Mouse (Mus musculus) forebrain, embryonic 14.5 days (tissue): ENCODE measurements at regions not wholly inside any gene's neighbourhood (a gene's known extent, or its start where the extent isn't known, plus 50 kb on each side); places are given as distances from the start of the nearest gene placed in this dataset.

Experiments used
- ATAC-seq: fragments of 200-750 bp; cut with Nextera tagmentation; 2 replicates; pipeline ENCODE4 v1.8.0; 2017; ENCODE audit warnings: mild to moderate bottlenecking, moderate library complexity
- DNase-seq: peaks from one replicate; pipeline ENCODE4 v3.0.0-alpha.2; 2015; ENCODE audit warnings: low spot score
- H3K27ac ChIP-seq: fragments of 300-500 bp; sonication (generic); 2 replicates; pipeline ENCODE4 v1.5.1; 2014; ENCODE audit warnings: low read depth, mild to moderate bottlenecking, control low read depth, low read length, moderate library complexity
- H3K27me3 ChIP-seq: fragments of 300-500 bp; sonication (generic); replicated peaks from 2 replicates; pipeline ENCODE4 v1.6.1; 2014; ENCODE audit warnings: low read length, control low read depth, mixed read lengths; ENCODE audit not compliant: control insufficient read depth, insufficient read depth
- H3K36me3 ChIP-seq: fragments of 300-500 bp; sonication (generic); 2 replicates; pipeline ENCODE4 v1.6.1; 2014; ENCODE audit warnings: low read length, control low read depth; ENCODE audit not compliant: control insufficient read depth, insufficient read depth
- H3K4me1 ChIP-seq: fragments of 300-500 bp; sonication (generic); 2 replicates; pipeline ENCODE4 v1.6.1; 2014; ENCODE audit warnings: antibody characterized with exemption, low read length, control low read depth; ENCODE audit not compliant: control insufficient read depth, insufficient read depth
- H3K4me2 ChIP-seq: fragments of 300-500 bp; sonication (generic); 2 replicates; pipeline ENCODE4 v1.6.1; 2014; ENCODE audit warnings: mild to moderate bottlenecking, control low read depth, low read length
- H3K4me3 ChIP-seq: fragments of 300-500 bp; sonication (generic); 2 replicates; pipeline ENCODE4 v1.5.1; 2014; ENCODE audit warnings: low read depth, low read length, control low read depth
- H3K9ac ChIP-seq: fragments of 300-500 bp; sonication (generic); 2 replicates; pipeline ENCODE4 v1.6.1; 2014; ENCODE audit warnings: mild to moderate bottlenecking, low read length, control low read depth, moderate library complexity
- H3K9me3 ChIP-seq: fragments of 300-500 bp; sonication (generic); replicated peaks from 2 replicates; pipeline ENCODE4 v1.6.1; 2016; ENCODE audit warnings: low read length, control low read depth, mixed read lengths; ENCODE audit not compliant: control insufficient read depth
- whole genome bisulfite sequencing: fragments of 180-500 bp; shearing (Covaris S2); extraction: QIAGEN DNeasy Blood & Tissue Kit; methylation state at CpG from one replicate; pipeline ENCODE4 v1.1.7; 2014; 5-methylcytosine and 5-hydroxymethylcytosine counted together

- Histone ChIP-seq H3K27ac (no peak overlapping the region), H3K4me3 (no peak overlapping the region), H3K9ac (no peak overlapping the region), H3K36me3 (no peaks in the 10 kb centered on the region), H3K9me3 (no peaks in the 10 kb centered on the region), H3K4me1 (no peaks in the 10 kb centered on the region), H3K27me3 (no peaks in the 10 kb centered on the region), H3K4me2 (no peak overlapping the region)
- 48% methylated on average over 5 of the region's 5 CpGs for WGBS
- no peak for ATAC-seq
- no peak for DNase-seq
Observed at GRCm38 (mm10) chr12:54577235-54577634, 79.1 kb downstream of the Sptssa start.

GRCm38 (mm10) chr12:54576821-54577220, 79.6 kb downstream of the Sptssa start:
- no peak for DNase-seq
- H3K4me2 ChIP-seq: no peak overlapping the region
- H3K4me1 ChIP-seq: no peaks in the 10 kb centered on the region

GRCm38 (mm10) chr12:54572866-54573265, 83.5 kb downstream of the Sptssa start:
- no peak for DNase-seq
- WGBS: 95% methylated on average over 8 of the region's 8 CpGs

More at GRCm38 (mm10) chr12:54576821-54577220, 79.6 kb downstream of the Sptssa start:
- H3K4me3 ChIP-seq: no peak overlapping the region
- no peak overlapping the region for H3K27ac ChIP-seq
- 87% methylated on average over 3 of the region's 3 CpGs for WGBS
- no peaks in the 10 kb centered on the region for H3K27me3 ChIP-seq
- H3K9ac ChIP-seq: no peak overlapping the region
- H3K9me3 ChIP-seq: 0 out of 2 replicates have a peak, but pooled peaks cover under 1% of the 10 kb centered on the region
- no peaks in the 10 kb centered on the region for H3K36me3 ChIP-seq
- ATAC-seq: no peak

GRCm38 (mm10) chr12:54568078-54568931, 88.1 kb downstream of the Sptssa start:
- no peak overlapping the region for H3K4me3 ChIP-seq
- no peaks in the 10 kb centered on the region for H3K36me3 ChIP-seq
- ATAC-seq (no peak), DNase-seq (no peak)
- H3K27ac ChIP-seq: no peak overlapping the region
- H3K4me2 ChIP-seq: no peak overlapping the region
- no peaks in the 10 kb centered on the region for H3K27me3 ChIP-seq
- H3K9me3 ChIP-seq: 0 out of 2 replicates have a peak, but pooled peaks cover 2% of the 10 kb centered on the region
- H3K9ac ChIP-seq: no peak overlapping the region
- 79% methylated on average over 6 of the region's 6 CpGs for WGBS
- H3K4me1 ChIP-seq: no peaks in the 10 kb centered on the region

More at GRCm38 (mm10) chr12:54572866-54573265, 83.5 kb downstream of the Sptssa start:
- Histone ChIP-seq H3K4me3 (no peak overlapping the region), H3K4me1 (no peaks in the 10 kb centered on the region), H3K9me3 (0 out of 2 replicates have a peak, but pooled peaks cover 2% of the 10 kb centered on the region), H3K9ac (no peak overlapping the region), H3K4me2 (no peak overlapping the region), H3K27me3 (no peaks in the 10 kb centered on the region), H3K36me3 (no peaks in the 10 kb centered on the region), H3K27ac (no peak overlapping the region)
- ATAC-seq: no peak

GRCm38 (mm10) chr12:54567426-54567790, 89.0 kb downstream of the Sptssa start:
- Histone ChIP-seq H3K4me3 (no peak overlapping the region), H3K4me2 (no peak overlapping the region), H3K27ac (no peak overlapping the region), H3K9ac (no peak overlapping the region), H3K4me1 (no peaks in the 10 kb centered on the region), H3K9me3 (0 out of 2 replicates have a peak, but pooled peaks cover 2% of the 10 kb centered on the region), H3K27me3 (no peaks in the 10 kb centered on the region), H3K36me3 (no peaks in the 10 kb centered on the region)
- ATAC-seq (no peak), DNase-seq (no peak)
- 89% methylated on average over 3 of the region's 3 CpGs for WGBS

GRCm38 (mm10) chr12:54566532-54567425, 89.6 kb downstream of the Sptssa start:
- no peaks in the 10 kb centered on the region for H3K27me3 ChIP-seq
- H3K9me3 ChIP-seq: 0 out of 2 replicates have a peak, but pooled peaks cover 1% of the 10 kb centered on the region
- H3K27ac ChIP-seq: no peak overlapping the region
- no peaks in the 10 kb centered on the region for H3K4me1 ChIP-seq
- no peak for ATAC-seq
- H3K9ac ChIP-seq: no peak overlapping the region
- H3K4me2 ChIP-seq: no peak overlapping the region
- 95% methylated on average over 23 of the region's 23 CpGs for WGBS
- H3K36me3 ChIP-seq: no peaks in the 10 kb centered on the region
- H3K4me3 ChIP-seq: no peak overlapping the region
- no peak for DNase-seq

GRCm38 (mm10) chr12:54561981-54562380, 94.4 kb downstream of the Sptssa start:
- Histone ChIP-seq H3K9me3 (no peaks in the 10 kb centered on the region), H3K36me3 (no peaks in the 10 kb centered on the region), H3K27ac (no peak overlapping the region), H3K4me3 (no peak overlapping the region), H3K4me2 (no peak overlapping the region), H3K9ac (no peak overlapping the region), H3K4me1 (no peaks in the 10 kb centered on the region), H3K27me3 (no peaks in the 10 kb centered on the region)
- WGBS: 92% methylated on average over 4 of the region's 4 CpGs
- DNase-seq (no peak), ATAC-seq (no peak)

GRCm38 (mm10) chr12:54558106-54558505, 98.3 kb downstream of the Sptssa start:
- H3K36me3 ChIP-seq: no peaks in the 10 kb centered on the region
- no peak overlapping the region for H3K9ac ChIP-seq
- H3K27ac ChIP-seq: no peak overlapping the region
- DNase-seq (peak; percentile 85), ATAC-seq (peak; percentile 52)
- no peak overlapping the region for H3K4me2 ChIP-seq
- H3K4me1 ChIP-seq: no peaks in the 10 kb centered on the region
- no peaks in the 10 kb centered on the region for H3K27me3 ChIP-seq
- H3K4me3 ChIP-seq: no peak overlapping the region
- WGBS: 61% methylated on average over 2 of the region's 2 CpGs
- H3K9me3 ChIP-seq: no peaks in the 10 kb centered on the region
